Mouse (Mus musculus) testis, postnatal 14 days (tissue): Measurements from ENCODE around the gene Ptpn18.

Experiments
- DNase-seq: peaks from one replicate; pipeline ENCODE4 v3.0.0; 2021; ENCODE audit warnings: low spot score

Ptpn18 gene

DNA sequence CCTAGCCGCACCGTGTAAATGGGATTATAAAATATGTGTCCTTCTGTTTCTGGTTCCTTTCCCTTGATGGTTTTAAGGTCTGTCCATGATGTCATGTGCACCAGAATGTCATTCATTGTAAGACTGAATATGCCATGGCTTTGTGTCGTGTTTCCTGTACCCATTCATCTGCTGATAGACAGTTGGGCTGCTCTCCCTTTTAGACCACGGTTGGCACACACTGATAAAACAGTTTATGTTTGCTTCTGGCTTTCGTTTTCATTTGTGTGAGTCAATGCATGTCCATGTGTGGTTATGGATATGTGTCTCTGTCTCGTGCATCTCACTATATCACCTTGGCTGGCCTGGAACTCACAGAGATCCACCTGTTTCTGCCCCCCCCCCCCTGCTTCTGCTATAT lies 5.9 kb downstream of the Ptpn18 start:
- no peak for DNase-seq

DNA sequence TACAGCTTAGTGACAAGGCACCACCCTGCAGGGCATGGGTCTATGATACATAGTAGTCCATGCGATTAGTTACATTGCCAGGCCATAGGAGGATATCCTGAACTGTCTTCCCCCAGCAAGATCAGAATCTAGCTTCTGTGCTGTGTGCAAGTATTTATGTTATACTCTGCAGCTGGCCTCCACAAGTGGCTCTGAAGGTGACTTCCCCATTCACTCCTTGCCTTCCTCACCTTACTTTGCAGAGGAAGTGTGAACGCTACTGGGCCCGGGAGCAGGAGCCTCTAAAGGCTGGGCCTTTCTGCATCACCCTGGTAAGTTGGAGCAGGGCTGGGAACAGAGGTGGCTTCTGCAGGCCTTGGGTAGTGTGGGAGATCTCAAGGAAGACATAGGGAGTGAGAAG lies 8.5 kb downstream of the Ptpn18 start:
- DNase-seq: no peak

DNA sequence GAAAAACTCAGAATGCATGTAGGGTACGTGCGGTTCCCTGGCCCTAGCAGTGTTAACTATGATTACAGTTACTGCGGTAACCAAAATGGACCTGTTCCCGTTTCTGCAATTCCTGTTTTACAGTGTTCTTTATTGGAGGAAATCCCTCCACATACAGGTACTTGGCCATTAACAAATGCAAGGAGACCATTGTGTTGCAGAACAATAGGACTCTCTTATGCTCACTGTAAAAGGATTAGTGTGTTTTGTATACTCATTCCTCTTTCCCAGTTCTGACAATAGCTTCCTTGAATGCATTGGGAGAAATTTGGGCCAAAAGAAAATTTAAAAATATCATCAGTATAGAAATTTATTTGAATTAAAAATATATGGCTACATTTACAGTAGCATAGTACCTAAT lies 8.9 kb downstream of the Ptpn18 start:
- DNase-seq: no peak

DNA sequence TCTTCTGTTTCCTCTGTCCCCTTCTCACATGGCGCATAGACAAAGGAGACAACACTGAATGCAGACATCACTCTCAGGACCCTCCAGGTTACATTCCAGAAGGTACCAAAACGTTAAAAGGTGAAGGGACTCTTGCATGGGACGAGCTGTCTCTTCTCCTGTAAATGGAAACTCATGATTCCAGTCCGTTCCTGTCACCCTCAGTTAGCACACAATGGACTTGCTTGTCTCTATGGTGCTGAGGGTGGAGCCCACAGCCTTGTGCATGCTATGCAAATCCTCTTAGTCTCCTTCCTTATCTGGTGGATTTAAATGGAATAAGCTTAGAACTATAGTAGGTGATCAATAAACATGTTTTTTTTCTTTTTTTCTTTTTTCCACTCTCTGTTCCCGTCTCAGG lies 10.2 kb downstream of the Ptpn18 start:
- no peak for DNase-seq

DNA sequence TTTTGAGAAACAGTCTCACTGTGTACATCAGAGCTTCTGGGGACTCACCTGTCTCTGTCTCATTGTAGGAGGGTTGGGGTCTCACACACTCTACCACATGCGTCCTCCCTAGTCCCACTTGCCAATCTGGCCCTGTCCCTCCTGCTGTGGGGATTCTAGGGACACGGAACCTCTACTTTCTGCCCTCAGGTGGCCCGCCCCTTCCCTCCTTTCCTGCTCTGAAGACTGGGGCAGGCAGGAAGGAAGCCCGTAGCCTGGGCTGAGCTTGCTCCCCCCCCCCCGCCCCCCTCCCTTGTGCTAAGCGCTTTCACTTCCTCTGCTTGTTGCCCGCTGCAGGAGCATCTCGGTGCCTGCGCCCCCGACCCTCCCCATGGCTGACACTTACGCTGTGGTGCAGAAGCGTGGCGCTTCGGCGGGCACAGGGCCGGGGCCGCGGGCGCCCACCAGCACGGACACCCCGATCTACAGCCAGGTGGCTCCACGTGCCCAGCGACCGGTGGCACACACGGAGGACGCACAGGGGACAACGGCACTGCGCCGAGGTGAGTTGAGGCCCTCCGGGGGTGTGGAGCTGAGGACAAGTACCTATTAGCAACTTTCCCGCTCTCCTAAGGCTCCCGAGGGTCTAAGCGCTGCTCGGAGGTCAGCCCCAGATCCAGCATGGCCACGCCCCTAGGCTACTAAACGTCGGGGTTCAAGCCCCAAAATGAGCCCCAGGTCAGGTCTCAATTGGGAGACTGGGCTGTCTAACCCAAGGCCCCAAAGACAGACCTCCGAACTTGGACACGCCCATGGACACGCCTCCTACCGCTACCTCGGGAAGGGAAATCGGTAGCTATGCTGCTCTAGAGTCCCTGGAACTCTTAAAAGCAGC lies 13.1 kb downstream of the Ptpn18 start:
- DNase-seq: no peak

DNA sequence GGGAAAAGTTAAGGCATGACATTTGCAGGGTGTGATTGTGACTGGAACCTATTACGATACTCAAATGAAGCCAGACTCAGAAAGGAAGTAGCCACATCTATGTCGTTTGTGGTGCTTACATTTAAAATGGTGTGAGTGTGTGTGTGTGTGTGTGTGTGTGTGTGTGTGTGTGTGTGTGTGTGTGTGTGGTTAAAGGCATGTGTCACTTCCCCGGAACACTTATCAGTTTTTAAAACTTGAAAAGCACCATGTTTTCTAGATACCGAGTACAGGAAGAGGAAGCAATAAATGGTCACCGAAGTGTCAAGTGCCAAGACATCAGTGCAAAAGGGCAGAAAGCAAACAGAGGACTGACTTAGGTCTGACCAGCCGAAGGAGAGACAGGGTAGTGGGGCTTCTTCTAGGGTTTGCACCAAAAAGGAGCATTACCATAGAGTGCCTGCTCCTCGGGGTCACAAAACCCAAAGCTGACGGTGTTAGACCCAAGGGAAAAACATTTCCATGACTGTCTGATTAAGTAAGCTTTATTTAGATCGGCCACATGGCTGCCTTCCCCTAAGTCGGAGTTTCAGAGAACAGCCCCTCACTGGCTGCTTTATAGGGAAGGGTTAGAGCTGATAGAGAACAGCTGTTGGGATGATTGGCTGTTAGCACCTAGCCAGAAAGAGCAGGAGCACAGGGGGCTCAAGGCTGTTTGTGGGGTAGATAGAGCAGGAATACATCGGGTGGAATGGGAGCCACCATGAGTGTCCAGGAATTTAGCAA lies 19.5 kb downstream of the Ptpn18 start:
- no peak for DNase-seq

DNA sequence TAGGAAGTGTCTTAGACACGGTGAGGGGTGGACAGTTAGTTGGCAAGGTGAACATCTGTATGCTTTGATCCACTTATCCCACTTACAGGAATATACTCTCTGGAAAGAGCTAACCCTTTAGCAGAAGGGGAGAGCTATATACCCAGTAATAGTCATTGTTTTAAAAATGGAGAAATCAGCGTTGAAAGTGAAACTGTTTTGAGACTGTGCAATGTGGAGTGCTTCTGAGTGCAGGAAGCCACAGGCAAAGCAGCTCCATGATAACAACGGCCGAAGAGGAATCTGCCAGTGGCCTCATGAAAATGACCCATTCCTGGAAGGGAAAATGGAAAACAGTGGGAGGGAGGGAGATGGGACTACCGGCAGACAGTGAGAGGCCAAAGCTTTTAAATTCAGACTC lies 21.2 kb downstream of the Ptpn18 start:
- DNase-seq: no peak

DNA sequence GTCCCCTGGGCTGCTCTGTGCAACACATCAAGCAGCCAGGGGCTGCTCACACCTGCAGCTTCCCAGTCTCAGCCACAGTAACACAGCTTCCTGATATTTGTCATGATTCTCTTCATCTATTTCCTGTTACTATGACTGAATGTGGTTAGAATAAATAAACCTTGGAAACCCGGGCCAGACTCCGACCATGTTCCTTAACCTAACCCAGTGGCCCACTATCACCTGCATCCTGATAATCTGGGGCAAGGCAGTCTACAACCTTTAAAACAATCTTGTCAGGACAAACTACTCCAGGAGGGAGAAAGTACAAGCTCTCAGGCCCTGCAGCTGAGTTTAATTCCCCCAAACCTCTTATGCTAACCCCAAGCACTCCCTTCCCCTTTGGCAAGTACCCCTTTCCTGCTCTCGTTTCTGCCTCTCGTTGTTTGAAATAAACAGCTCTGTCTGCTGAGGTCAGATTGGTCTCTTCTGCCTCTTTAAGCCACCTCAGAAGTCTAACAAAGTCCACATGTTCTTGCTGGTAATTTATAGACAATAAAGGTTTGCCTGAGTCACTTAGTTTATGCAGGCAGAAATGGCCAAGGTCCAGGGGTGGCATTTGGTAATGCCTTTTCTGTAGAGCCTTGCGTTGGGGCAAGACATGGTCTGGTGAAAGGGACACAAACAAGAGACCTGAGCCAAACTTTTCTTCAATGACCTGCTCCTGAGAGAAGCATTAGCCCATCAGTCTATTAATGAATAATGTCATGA lies 22.5 kb downstream of the Ptpn18 start:
- DNase-seq: no peak

DNA sequence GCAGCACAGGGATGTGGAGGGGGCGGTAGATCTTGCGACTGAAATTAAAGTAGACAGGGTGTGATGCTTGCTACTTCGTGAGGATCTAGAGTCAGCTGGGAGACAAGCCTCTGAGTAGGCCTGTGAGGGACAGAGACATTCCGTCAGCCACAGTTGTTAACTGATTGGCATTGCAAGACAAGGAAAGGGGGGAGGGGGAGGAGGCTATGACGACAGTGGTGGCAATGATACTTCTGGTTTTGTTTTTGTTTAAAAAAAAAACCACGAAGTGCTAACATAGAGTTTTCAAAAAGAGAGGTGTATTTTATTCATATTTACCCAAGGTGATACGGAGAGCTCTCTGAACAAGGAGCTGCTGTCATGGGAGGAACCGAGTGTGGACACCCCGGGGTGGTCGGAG lies 24.9 kb downstream of the Ptpn18 start:
- no peak for DNase-seq

DNA sequence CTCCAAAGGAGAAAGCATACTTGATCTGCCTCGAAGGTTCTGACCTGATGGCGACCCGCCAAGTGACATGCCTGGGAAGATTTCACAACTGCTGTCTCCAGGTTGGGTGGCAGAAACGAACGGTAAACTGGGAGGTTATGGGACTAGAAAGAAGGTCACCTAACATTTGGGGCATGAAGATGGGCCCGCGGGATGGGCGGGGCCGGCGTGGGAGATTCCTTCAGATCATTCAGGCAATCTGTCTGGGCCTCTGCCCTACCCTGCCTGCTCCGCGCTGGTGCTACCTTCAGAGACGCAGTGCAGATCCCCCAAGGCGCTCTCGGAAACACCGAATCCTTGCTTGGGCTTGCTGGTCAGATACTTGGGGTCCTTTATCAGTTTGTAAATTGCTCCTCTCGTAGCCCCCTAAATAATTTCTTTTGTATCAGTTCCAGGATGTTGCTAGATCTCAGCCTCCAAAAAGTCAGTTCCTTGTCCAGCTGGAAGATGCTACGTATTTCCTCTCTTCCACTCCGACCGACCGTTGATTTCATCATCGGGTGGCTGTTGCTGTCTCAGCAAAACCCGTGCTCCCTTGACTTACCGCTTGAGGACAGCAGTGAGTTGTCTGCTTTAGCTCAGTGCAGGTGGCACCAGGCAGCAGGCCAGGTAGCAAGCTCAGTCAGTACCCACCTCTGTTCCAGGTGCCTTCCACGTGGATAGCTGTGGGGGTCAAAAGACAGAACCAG lies 26.1 kb downstream of the Ptpn18 start:
- no peak for DNase-seq

DNA sequence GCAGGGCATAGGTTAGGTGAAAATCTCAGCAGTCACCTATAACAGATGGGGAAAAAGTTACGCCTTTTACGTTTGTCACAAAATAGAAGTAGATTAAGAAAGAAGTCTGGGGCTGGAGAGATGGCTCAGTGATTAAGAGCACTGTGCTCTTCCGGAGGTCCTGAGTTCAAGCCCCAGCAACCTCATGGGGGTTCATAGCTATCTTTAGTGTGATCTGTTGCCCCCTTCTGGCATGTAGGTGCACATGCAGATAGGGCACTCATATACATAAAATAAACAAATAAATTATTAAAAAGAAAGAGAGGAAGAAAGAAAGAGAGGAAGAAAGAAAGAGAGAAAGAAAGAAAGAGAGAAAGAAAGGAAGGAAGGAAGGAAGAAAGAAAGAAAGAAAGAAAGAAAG lies 27.8 kb downstream of the Ptpn18 start:
- DNase-seq: no peak

DNA sequence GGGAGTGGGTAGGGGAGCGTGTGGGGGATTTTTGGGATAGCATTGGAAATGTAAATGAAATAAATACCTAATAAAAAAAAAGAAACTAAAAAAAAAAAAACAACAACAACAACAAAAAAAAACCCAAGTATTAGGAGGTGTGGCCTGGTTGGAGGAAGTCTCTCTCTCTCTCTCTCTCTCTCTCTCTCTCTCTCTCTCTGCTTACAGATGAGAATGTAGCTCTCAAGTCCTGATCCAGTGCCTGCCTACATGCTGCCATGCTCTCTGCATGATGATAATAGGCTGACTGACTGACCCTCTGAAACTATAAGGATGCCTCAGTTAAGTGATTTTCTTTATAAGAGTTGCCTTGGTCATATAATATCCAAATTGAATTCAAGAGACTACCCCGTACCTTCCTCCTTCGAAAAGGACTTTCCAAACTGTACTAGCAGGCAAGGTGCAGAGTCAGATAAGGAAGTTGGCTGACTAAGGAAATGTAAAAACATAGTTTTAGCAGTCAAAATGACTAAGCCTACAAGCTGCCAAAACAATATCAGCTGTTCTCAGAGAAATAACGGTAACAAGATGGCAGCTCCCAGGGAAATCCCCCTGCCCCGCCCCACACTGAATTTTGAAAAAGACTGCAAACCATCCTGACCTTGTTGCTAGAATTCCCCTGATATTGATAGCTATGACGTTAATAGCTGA lies 30.4 kb downstream of the Ptpn18 start:
- DNase-seq: no peak

DNA sequence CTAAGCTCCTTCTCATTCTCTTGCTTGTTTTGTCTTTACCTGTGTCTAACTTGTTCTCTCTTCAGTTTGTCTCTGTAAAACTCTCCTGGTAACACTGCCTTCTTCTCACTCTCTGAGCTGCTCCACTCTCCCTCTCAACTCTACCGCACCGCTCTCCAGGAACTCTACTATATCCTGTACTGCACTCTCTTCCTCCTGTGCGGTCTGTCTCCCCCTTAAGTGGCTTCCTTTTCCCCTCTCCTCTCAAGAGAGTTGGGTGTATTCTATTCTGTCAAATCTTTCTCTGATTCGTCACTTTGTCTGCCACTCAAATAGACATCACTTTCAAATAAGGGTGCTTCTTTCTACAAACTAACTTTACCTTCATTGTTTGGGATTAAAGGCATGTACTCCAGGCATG lies 31.9 kb downstream of the Ptpn18 start:
- no peak for DNase-seq

DNA sequence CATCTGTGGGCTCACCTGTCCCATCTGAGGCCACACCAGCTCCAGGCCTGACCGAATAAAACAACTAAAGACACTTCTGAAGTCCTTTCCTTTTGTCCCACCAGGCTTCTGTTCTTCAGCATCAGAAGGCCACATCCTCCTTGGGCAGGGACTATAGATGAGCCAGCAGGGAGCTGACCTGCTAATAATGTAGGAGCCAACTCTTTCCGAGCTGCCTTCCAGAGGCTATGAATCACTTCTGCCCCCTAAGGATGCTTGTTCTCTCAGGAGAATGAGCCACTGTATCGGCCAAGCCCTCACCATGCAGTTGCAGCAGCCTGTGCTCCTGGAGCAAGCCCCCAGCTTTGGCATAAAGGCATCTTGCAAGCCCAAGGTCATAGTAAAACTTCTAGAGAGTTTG lies 43.4 kb downstream of the Ptpn18 start:
- DNase-seq: no peak

DNA sequence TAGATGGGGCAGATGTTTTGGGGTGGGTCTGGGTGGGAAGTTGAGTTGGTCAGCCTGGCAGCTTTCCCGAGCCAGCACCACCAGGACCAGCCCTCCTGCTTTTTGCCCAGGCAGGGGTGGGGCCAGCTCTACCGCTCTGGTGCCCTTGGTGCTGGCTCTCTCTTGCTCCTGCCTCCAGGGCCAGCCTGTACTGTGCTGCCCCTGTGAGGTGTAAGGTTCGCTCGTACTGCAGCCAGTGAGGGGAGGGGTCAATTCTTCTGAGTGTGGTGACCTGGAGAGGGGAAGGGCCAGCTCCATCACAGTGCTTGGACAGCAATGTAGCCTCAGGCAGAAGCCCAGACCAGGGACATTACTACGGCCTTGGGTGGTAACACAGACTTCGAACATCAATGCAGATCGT lies 45.7 kb downstream of the Ptpn18 start:
- no peak for DNase-seq

DNA sequence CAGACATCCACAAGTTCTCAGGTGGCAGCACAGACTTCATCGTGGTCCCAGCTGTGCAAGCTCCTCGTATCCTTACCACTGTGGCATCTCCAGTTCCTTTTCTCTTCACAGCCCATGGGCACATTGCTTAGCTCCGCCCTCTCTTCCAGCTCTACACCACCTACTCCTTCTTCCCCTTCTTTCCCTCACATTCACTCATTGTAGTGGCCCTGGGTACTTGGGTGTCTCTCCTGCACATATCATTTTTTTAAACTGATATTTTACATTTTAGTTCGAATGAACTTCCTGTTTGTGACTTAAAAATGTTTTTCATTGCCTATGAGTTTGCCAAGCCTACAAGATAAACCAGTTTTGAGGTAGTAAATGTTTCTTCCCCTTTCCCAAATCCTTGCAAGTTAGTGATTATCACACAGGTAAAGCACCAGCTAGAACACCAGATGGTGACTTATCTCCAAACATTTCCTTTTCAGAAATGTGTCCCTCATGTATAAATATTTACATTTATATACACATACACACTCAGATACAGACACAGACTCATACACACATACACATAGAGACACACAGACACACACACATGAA lies 46.5 kb downstream of the Ptpn18 start:
- DNase-seq: no peak

DNA sequence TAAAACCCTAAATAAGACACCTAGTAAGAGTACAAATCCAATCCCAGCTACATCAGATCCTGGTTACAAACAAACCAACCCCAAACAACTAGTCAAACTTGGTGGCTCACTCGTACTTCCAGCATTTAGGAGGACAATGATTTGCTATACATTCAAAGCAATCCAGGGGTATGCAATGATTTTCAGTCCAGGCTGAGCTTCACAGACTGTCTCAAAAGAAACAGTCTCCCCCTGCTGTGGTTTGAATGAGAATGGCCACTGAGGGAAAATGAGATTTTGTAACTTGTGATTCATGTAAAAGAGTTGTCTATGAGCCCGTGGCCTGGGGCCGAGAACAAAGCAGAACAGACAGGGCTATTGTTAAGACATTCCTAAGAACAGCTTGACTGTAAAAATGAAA lies 48.4 kb downstream of the Ptpn18 start:
- no peak for DNase-seq

DNA sequence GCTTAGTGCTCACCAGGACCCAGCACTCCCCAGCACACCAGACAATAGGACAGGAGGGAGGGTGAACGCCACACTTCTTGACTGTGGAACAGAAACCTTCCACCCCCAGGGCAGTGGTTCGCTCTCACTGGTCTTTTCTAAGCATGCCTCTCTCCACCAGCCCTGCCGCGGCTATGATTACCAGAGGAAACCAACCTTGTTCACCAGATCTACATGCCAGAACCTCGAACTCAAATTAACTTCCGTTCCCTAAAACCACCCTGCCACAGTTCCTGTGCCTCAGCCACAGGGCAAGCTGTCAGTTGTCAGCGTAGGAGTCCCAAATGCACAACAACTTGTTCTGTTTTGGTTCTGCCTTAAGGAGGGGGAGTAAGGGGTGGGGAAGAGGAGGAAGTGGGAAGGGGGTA lies 51.0 kb downstream of the Ptpn18 start:
- DNase-seq: no peak

DNA sequence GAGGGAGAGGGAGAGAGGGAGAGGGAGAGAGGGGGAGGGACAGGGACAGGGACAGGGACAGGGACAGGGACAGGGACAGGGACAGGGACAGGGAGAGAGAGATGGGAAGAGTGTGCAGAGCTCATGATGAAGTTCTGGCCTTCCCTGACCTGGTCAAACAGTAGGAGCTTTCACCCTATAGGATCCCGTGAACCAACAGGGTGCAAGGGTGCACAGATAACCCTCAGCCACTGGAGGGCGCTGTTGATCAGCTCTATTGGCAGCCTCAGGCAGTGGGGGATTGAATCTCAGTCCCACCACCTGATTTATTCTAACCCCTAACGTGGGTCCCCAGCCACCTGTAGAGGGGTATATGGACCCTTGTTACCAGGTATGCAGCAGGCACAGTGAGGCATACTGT lies 51.5 kb downstream of the Ptpn18 start:
- DNase-seq: peak; percentile 63

DNA sequence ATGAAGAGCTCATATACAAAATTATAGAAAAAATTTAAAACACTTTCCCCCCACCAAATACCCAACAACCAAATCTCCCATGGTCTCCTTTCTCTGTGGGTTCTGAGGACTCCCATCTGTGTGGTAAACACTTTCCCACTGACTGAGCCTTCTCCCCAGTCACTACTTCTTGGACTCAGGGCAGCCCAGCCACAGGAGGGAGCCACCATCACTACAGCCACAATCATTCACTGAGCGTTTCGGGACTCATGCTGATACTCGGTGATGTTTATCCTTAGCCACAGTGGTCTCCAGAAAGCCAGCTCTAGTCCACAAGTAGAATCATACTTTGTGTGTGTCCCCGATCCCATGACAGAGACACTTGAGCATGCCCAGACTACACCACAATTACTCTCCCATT lies 53.5 kb downstream of the Ptpn18 start:
- no peak for DNase-seq

DNA sequence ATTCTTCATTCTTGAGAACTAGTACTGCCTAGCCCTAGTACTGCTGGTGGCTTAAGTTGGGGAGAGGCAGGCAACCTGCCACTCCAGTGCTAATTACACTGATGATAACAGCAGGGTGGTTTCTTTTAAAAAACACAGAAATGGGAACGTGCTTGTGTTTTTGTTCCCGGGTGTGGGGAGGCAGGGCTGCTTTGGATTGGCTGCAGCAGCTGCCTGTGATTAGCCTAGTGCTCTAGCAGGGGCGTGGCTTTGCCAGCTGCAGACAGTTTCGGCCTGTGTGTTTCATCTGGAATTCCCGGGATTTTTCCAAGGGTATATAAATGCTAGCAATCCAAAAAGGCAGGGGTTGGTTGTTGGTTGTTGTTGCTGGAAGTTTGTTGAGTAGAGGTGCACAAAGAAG lies 57.0 kb downstream of the Ptpn18 start:
- DNase-seq: no peak
